Mouse (Mus musculus): Measurements from ENCODE around the gene Papolb.

The Papolb gene

DNA sequence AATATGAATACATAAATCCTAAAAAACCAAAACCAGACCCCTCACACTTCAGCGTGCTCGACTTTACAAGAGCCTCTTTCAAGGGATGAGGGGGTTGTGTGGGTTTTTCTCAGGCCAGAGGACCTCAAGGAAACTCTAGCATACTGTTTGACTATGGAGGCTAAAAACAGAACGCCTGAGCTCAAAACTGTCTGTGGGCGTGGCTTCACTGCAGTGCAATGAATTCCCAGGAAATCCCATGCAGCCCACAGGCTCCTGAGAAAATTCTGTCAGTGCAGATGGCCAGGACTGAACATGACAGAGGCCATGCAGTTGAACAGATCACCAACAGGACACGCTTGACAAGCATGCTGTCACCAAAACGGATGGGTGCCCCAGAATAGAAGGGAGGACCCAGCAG is 10.9 kb downstream of the Papolb start:
- peak in 1 of 2 experiments; percentile 23 for DNase-seq

DNA sequence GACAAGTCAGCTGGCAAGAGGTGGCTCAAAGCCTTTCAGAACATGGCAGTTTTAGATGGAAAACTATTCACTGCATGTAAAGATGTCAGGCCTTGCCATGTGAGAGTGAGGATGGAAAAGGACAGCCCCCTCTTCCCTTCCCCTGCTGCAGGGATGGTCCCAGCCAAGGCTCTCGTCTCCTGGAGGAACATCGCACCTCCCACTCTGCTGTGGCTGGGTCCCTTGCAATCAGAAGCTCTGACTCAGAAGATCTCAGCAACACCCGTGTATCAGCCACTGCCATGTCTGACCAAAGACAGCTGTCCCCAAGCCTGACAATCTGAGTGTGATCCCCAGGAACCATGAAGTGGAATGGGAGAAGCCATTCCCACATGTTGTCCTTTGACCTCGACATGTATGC is 17.8 kb downstream of the Papolb start:
- no peak for DNase-seq

DNA sequence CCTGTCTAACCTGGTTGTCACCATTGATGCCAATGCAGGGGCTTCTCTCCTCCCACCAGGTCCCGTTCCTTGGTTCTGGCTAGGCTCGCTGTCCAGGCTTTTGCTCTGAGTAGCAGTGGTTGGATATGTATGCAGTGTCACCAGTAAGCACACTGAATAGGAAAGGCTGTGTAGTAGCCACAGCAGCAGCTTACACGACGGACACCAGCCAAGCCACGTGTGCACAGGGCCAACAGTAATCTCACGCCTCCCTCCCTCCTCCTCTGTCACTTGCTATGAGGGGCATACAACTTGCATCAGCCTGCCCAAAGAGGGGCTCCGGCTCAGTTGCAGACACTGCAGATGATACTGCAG is 19.8 kb downstream of the Papolb start:
- no peak for DNase-seq

DNA sequence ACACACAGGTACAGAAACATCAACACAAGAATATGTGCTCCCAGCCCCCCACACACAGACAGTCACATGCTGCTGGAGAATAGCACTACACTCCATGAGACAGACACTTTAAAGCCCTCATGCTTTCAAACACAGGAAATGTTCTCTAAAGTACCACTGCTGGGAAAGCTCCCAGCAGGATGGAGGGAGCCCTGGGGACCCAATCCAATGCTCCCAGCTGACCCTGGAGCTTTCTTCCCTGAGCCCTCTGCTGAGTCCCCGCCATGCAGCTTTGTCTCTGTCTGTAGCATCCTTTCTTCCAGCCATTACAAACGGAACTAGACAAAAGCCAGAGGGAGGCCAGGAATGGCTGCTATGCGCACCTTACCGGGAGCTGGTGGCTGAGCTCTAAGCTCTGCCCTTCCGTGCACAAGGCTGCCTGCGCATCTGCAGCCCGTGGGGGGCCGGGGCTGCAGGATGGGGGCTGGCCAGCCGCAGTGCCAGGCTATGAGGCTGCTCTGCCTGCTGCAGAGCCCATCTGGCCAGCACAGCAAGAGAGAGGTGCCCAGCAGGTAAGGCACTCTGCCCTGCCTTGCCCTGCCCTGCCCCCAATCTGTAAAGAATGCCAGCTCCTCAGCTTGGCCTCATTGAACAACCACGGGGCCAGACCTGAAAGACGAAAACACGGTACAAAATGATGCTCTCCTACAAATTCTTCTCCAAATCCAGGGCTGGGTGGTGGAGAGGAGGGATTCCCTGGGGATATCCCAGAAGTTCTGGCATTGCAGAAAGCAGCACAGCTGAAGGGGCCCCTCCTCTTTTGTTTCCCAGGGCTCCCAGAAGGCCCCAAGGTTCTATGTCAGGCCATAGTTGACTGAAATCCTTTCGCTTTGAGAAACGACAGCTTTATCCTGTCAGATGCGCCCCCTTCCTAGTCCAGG is 20.5 kb downstream of the Papolb start:
- DNase-seq: peak in 1 of 2 experiments; percentile 40

DNA sequence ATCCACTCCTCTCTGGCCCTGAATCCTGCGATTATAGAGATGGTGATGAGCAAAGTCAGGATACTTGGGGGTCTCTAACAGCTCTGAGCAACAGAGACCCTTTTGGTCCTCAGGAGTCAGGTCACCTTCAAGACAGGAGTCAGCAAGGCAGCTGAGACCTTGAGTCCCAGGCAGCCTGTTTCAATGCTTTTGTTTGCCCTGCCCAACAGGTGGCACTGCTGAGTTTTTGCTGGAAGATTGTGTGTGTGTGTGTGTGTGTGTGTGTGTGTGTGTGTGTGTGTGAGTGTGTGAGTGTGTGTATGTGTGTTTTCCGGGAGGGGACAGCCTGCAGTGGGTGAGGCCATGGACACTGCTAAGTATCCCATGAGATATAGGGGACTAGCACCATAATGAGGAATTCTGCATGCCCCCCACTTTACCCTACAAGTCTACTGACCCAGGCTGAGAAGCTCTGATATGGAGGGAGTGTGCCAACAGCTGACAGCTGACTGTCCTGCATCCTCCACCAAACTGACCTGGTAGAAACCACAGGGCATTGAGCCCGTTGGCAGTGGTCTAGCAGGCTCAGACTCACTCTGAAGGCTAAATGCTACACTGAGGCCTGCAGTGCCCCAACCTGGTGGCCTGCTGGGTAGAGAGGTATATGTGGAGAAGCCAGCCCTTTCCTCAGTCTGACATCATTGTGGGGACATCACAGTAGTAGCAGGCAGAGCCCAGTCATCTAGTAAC is 24.0 kb downstream of the Papolb start:
- peak in 1 of 2 experiments; percentile 37 for DNase-seq

DNA sequence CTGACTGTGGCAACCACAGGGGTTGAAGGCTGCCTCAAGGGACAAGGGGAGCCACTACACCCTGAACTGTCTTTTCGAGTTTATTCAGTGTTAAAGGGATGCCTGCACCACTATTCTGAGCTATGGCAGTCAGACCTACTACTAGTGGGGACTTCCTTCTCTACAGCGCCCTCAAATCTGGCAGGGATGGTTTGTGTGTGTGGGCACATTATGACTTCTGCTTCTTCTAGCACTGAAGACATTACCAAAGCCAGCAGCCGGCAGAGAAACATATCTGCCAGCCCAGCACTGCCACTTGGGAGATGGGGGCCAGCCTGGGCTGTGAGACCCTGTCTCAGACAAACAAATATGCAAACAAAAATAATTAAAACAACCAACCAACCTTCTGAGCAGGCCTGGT is 25.7 kb downstream of the Papolb start:
- DNase-seq: no peak

DNA sequence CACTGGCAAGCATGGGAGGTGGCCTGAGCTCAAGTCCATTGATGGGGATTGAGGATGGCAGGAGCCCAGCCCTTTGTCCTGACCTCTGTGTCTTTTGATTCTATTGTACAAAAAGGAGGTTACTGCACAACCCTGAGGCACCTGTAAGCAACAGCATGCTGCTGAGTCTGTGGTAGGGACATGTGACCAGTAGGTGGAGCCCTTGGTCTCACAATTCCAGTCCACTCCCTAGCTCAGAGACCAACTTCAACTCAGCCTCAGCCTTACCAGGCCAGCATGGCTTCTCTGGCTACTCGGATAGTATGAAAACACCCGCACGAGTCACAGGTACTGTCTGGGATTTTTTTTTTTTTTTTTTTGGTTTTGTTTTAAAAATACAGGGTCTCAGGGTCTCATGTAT is 27.5 kb downstream of the Papolb start:
- peak; percentile 84 to 90 for DNase-seq

DNA sequence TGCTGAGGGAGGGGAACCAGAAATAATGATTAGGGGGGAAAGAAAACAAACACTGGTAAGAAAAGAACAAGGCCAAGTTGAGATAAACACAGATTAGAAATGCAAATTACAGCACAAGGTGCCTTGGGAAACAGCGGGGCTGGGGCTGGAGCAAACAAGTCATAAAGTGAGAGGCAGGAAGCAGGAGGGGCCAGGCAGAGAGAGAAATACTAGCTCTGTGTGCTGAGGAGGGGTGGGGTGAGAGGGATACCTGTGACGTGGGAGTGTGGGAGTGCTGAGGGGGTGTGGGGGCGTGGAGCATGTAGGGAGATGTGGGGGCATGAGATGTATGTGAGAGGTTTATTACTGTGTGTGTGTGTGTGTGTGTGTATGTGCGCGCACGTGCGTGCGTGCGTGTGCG is 29.0 kb downstream of the Papolb start:
- peak in 1 of 2 experiments; percentile 31 for DNase-seq

DNA sequence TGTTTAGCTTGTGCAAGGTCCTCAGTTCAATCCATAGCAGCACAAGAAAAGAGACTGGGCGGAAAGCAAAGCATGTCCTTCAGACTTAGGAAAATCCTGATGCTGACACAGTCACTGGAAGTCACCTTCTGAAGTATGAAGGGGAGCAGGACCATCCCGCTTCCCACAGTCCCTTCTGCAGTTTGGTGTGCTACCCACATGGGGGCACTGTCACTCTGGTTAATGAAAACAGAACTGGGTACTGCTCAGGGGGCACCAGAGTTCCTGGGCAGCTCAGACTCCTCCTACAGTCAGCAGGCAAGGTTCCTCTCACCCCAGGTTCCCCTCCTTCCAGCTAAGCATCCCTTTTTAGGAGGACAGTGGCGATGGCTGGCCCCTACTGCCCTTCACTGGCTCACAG is 30.9 kb downstream of the Papolb start:
- DNase-seq: peak; percentile 71 to 73

DNA sequence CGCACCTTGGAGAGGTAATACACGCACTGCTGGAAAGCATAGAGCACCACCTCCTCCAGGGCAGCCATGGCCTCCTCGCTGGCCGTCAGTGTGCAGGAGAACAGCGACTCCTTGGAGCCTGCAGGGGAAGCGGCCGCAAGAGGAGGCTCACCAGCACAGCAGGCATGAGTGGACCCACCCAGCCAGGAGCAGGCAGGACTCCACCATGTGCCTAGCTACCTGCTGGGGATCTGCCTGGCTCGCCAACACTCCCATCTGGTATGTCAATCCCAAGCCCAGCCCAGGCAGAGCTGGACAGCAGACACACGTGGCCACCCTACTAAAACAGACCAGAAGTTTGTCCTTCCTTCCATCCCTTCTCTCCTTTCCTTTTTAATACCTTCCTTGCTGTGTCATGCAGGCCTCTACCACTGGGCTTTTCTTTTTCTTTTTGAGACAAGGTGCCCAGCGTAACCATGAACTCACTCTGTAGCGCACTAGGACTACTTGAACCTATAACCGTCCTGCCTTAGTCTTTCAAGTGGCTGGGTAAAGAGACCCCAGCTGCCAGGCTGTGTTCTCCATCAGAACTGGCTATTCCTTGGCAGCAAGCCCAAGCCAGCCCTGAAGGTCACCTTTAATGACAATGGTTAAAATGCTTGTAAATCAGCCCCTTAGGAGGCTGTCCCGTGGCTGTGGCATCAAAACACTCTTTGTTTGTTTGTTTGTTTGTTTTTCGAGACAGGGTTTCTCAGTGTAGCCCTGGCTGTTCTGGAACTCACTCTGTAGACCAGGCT is 34.4 kb downstream of the Papolb start:
- no peak for DNase-seq

DNA sequence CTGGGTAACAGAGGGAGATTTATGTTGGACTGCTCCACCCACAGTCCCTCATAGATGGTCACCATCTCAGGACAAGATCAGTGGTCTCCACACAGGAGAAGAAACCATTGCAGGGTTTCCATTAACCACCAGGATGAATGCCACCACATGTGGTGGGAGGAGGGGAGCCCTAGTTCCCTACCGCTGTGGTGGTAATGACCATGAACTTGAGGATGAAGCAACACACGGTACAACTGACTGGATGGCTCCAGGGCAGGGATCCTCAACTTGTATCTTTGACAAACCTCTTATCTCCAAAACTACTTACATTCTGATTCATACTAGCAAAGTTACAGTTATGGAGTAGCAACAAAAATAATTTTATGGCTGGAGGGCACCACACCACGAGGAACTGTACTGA is 36.6 kb downstream of the Papolb start:
- DNase-seq: no peak

DNA sequence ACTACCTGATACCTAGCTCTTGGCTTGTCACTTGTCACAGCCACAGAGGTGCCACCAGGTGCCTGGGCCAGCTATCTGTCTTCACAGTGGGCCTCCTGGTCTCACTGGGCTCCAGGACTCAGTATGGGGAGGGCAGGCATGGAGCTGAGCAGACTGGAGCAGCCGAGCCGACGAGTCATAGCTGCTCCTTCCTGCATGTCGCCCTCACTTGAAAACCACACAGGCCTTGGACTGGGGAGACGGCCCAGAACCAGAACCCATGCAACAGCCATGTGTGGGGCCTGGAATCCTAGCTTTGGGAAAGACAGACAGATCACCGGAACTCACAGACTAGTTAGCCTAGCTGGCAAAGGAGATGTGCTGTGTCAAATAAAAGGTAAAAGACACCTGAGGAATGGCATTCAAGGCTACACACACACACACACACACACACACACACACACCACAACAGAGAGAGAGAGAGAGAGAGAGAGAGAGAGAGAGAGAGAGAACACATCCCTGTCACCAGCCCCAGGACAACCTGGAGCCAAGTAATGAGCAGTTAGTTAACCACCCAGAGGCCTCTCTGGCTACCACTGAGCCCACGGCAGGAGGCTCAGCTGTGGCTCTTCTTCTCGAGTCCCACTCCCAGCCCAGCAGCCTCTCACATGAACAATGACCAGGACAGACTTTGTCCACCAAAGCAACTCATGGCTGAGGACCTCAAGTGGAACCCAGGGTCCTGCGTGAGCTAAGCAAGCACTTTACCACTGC is 39.7 kb downstream of the Papolb start:
- no peak for DNase-seq

DNA sequence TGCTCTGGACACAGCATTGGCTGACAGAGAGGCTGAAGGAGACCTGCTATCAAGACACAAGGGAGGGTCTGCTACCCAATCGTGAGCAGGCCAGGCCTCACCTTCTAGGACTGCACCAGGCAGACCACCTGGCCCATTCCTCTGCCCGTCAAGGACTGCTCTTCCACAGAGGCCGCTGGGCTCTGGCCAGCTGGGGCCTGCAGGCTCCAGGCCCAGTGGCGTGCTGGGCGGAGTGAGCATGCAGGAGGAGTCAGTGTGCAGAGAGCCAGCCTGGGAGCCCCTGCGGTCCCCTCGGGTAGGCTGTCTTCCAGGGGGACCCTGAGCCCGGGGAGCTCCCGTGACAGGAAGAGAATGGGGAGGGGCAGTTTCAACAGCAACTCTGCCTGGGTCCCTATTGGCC is 43.2 kb downstream of the Papolb start:
- DNase-seq: no peak

DNA sequence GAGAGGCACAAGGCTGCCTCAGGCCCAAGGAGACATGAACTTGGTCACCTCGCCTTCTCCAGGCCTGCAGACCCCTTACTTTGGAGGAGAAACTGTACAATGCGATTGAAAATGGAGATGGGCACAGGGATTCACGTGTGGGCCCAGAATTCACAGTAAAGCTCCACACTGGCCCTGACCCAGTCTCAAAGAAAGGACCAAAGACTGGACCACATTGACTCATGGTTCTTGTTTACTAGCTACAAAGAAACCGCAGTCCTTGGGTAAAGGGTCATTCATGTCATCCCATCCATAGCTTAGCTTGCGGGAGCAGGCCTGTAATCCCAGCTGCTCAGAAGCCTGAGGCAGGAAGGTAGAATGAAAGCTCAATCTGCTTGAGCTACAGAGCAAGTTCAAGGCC is 46.3 kb downstream of the Papolb start:
- no peak for DNase-seq

DNA sequence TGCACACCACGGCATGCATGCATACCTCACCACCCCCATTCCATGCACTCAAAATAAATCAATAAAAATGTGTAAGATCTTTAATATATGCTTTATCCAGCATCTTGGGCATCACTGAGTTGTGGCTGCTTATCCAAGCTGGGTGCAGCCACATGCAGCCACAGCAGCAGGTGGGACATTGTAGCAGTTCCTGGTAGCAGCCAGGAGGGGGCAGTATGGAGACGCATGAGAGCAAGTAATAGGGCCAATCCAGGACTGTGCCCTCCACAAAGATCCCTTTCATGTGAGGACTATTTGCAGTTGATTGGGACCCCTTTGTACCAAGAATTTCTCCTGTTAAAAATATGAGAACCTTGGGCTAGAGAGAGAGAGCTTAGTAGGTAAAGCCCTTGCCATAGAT is 47.4 kb downstream of the Papolb start:
- DNase-seq: no peak

DNA sequence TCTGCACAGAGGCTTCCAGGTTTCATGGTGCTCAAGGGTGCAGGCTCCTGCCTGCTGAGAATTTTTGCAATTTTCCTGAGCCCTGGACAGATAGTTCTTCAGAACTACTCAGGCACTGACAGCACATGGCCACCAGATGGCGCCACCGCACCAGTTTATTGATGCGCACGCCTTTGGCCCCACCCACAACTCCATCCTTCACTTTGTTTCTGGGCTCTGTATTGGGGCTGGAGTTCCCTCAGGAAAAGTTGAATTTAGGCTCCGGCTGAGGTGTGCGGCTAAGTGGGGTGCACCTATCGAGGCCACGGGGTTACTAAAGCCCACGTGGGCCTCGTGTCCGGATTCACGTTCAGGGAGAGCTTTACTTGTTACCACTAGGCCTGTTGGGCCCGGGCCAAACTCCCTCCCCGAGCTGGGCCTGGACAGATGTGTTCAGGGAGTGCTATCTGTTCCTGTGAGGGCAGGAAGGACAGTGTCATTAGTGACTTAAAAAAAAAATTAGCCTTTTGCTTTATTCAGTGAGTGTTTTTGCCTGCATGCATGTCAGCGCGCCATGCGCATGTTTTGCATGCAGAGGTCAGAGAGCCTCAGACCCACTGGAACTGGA is 50.9 kb downstream of the Papolb start:
- DNase-seq: peak; percentile 93 to 94

DNA sequence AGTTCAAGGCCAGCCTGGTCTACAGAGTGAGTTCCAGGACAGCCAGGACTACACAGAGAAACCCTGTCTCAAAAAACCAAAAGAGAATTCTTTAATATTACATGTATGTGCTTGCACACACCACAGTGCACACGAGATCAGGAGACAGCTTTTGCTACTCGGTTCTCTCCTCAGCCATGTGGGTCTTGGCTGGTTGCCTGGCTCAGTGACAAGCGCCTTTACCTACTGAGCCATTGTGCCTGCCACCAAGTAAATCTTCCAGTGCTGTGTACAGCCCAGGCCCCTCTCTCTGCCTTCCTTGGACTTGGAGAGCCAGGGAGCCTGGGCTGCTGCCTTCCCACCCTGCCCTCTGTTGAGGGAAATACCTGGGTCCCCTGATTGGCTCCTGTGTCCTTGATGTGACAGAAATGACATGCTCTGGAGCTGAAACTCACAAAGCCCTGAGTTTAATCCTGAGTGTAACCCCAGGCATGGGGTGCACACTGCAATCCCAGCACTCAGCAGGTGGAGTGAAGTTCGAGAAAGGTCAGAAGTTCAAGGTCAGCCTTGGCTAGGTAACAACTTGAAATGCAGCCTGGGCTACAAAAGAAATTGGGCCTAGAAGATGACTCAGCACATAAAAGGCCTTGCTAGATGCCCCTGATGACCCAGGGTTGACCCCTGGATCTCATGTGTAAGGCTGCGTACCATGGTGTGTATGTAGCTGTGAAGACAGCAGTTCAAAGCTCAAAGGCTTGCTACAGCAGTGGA is 51.8 kb downstream of the Papolb start:
- DNase-seq: no peak

DNA sequence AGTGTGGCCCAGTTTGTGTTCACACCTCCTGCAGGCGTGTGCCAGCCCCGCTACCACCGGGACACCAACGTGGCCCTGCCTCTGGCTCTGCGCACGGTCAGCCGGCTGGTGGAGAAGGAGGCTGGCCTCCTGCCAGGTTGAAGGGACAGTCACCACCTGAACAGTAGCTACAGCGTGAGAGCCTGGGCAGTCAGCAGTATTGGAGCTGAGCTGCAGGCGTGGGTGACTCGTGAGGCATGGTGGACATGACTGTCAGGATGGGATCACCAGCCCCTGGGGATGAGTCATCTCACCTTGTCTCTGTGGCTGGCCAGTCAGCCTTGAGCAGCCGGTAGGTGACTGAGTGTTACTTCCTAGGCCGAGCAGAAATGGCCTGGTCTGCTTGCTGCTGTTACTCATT is 52.5 kb downstream of the Papolb start:
- peak in 1 of 2 experiments; percentile 35 for DNase-seq

All from kidney, postnatal 4 days (tissue).